Mouse (Mus musculus) frontal cortex, adult 2 months (tissue): Measurements from ENCODE around the gene Fam162b. TPM values are rescaled to one million over a fixed set of nuclear protein-coding genes. Genes with fewer than 3 reads are reported as not detected.

ENCODE experiments used
- DNase-seq, 2 experiments: peaks; one replicate each; pipeline ENCODE4 v3.0.0; 2022; ENCODE audit warnings: low spot score in 1 of 2; ENCODE audit errors: extremely low spot score in 1 of 2
- polyA plus RNA-seq: library from polyadenylated mRNA; depleted of rRNA; stranded (reverse); fragments of >200 nt; gene quantifications from 2 replicates; pipeline ENCODE4 v1.2.3, GENCODE M21; 2012; rRNA removed

Fam162b gene
- polyA plus RNA-seq, result not detected in 2 replicates

DNA sequence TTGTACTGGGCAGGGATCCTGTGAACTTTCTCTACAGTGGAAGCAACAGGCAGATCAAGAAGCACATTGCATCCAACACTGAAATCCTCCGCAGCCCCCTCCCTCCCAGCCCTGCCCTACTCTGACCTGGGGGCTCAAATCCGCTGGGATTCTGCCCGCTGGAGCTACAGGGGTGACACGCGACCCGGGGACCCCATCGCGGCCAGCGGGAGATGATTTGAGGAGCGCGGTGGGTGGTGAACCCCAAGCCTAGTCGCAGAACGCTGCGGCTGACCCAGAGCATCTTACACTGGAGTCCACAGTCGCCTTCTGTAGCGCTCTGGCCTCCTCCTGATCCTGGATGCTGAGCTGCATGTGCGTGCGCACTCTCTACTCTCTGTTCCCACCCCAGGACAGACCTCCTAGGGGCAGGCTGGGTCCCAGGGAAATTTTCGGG lies at the start of gene Fam162b:
Fam162b (minus strand) TSS at position 379 of the 436 bp plus-strand sequence.
- no peak for DNase-seq

DNA sequence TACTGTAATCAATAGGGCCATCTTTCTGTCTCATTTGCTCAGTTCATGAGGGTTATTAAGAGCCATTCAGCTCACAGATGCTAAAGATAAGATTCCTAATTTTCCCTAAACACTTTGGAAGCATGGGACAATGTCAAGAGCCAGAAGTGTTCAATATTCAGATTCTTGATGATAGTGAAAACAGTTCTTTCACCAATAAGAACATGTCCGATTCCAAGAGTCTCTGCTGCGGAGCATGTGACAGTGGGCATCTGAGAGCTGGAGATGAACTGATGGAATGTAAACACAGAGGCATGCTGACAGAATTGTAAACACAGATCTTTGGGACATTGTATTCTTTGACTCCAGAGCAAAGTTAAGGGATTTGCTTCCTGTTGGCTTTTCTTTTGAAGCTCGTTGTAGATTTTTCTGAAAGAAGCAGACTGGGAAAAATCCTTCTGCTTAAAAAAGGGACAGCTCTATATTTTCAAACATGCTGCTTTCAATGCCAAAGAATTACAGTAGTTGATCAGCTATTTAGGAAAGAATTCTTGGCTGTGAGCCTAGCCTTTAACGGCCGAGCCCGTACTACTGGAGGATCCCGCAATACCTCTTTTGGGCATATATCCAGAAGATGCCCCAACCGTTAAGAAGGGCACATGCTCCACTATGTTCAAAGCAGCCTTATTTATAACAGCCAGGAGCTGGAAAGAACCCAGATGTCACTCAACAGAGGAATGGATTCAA lies 41.3 kb upstream of the Fam162b start, which contains the start of gene Gprc6a:
Gprc6a (minus strand) TSS at position 51 of the 726 bp plus-strand sequence.
- DNase-seq, result no peak

DNA sequence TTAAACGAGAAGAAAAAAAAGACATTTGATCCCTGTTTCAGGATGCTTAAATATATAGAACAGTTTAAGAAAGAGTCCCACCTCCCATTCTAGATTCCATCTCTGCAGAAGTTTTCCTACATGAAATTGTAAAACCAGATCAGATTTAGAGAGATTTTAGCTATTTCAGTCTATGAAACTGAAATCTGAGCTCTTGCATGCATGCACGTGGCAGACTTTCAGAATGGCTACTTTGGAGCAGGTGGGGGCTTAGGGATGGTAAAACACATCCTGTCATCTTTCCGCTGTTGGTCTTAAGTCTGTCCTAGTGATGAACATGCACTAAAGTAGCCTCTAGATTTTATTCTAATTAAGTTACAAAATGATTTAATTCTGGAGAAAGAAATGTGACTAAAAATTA lies 30.9 kb upstream of the Fam162b start:
- no peak for DNase-seq

DNA sequence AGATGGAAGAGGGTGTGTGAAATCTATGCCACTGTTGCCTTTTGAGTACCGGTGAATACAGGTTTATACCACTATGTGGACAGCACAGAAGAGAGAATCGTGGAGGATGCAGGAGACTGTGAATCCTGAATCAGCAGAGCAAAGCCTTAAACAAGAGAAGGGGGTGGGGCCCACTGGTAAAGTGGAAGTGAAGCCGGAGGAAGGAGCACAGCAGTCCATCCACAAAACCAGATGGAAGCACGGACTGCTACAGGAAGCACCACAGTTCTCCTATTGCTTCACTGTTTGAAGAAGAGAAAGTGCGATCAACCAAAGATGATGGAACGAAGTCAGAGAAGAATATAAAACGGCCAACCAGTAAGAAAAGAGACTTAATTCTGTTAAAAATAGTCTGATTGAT lies 29.8 kb upstream of the Fam162b start:
- DNase-seq, result no peak

DNA sequence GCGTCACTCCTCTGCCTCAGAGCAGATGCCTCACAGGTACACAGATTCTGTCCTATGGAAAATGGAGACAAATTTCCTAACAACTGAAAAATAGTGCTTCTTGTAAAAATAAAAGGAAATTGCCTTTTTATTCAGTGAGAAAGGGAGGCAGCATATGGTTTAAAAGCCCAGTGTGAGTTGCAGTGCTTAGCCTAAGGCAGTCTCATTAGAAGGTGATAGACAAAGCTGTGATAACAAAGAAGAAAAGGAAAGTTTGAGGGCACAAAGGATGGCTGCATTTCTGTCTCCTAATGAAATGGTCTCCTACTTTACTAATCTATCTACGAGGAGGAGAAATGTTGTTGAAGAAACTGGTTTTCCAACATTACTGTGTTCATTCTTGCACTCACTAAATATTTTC lies 28.2 kb upstream of the Fam162b start:
- DNase-seq, result no peak

DNA sequence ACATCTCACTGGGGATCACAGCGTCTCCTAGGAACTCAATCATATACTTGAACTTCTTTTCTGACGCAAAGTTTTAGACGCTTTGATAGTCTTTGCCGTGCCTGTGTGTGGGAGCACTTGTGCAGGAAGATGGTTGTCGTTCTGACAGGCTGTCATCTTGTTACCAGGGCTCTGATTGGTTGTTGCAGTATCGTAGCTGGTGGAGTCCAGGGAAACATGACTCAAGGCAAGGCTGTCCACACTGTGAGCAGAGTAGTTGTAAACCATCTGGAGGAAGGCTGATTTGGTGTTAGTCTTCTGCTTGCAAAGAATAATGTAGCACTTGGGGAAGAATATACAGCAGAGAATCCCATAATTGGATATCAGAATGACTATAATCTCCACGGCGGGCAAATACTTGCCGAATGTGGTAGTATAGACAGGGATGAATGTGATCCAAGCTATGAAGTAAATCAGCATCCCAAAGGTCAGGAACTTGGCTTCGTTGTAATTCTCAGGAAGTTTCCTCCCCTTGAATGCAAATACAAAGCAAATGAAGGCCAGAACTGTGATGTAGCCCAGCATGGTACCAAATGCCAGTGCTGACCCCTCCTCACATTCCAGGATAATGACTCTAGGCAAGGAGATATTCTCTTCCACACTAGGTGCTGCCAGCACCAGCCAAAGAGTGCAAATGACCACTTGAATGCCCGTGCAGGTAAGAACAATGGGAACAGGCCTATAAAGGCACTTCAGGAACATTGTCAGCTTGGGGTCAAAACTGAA lies 24.7 kb upstream of the Fam162b start:
- no peak for DNase-seq

DNA sequence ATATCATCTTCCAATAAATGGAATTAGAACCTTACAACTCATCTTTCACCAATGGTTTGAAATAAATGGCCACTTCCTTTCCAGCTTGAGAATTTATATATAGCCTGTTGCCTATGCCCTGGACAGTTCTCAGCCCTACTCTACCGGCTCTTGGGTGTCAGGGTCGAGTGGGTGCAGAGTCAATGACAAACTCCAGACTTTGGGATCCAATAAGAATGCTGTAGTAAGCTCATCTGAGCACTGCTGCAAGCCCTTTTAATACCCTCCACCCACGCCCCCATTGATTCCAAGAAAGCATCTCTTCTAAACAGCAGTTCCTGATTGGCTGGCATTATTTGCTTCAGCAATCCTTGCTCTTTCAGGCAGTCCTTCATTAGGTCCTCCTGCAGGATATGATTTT lies 23.1 kb upstream of the Fam162b start:
- no peak for DNase-seq

DNA sequence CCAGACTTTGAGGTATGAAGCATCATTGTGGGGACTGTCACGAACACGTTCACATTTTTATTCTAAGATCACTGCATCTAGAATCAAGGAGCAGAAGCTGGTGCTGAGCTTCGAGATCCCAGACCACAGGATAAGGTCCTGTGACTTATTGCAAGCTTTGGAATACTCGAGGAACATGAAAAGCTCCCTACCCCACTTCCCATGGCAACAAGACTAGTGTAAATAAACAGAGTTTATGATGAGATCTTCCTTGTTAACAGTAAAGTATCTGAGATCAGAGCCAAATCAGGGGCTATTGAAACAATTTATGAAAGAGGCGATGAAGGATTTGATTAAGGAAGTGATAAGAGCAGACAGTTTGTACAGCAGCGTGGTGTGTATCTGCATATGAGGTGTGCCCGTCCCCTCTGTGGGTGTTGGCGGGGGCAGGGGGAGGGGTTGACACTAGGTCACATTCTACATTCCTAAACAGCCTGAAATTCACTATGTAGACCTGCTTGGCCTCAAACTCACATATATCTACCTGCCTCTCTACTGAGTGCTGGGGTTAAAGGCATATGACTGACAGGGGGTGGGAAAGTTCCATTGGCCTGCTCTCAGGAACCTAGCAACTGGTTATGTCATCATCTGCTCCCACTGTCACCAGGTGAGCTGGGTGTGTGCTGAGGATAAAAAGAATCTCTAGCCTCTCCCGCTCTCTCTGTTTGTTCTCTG lies 21.8 kb upstream of the Fam162b start:
- DNase-seq, result no peak

DNA sequence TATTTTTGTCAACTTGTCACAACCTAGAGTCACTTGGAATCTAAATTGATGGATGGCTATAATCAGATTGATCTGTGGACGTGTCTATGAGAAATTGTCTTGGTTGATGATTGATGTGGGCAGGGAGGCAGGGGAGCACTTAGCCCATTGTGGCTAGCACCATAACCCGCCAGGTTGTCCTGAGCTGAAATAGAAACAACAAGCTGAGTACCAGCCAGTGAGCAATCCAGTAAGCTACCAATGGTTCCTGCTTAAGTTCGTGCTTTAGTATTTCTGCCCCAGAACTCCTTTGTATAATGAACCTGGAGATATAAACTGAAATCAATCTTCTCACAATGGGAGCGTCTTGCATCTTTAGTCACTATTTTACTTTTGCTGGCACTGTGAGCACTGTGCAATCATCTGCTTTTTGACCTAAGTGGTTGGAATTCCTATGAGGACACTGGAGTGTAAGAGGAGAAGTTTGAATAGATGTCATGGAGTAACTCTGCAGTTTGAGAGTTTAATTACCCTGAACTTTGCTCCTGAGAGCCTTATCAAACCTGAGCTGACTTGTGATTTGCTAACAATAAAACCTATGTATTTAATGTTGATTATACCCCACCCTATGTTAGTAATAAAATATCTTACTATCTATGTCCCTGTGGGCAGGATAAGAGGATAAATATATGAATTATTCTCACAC lies 19.6 kb upstream of the Fam162b start:
- no peak for DNase-seq

DNA sequence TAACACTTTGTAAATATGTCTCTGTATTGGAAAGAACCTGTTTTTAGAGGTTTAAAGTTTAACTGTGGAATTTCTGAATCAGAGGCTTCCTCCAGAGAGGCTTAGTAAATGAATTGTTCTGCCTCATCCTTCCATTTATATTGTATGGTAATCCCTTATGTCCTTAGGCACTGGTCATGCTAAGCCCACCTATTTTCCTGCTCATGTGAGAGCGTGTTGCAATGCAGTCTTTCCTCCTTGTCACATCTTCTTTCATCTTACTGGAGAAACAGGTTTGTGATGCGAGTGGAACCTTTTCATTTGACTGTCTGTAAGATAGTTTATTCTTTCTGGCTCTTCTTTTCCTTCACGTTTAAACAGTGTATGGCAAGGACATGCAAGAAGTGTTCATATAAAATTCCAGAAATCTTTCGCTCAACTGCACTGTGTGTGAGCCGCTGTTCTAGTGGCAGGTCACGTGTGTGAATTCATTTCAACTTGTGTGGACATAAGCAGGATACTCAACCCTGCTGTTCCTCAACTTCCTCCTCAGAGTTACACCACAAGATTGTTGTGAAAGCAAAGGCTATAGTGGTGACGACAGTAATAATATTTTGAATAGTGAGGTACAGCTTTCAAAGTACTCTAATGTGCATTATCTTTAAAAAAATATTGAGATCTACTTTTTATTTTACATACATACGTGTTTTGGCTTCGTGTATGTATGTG lies 6.8 kb upstream of the Fam162b start:
- no peak for DNase-seq

DNA sequence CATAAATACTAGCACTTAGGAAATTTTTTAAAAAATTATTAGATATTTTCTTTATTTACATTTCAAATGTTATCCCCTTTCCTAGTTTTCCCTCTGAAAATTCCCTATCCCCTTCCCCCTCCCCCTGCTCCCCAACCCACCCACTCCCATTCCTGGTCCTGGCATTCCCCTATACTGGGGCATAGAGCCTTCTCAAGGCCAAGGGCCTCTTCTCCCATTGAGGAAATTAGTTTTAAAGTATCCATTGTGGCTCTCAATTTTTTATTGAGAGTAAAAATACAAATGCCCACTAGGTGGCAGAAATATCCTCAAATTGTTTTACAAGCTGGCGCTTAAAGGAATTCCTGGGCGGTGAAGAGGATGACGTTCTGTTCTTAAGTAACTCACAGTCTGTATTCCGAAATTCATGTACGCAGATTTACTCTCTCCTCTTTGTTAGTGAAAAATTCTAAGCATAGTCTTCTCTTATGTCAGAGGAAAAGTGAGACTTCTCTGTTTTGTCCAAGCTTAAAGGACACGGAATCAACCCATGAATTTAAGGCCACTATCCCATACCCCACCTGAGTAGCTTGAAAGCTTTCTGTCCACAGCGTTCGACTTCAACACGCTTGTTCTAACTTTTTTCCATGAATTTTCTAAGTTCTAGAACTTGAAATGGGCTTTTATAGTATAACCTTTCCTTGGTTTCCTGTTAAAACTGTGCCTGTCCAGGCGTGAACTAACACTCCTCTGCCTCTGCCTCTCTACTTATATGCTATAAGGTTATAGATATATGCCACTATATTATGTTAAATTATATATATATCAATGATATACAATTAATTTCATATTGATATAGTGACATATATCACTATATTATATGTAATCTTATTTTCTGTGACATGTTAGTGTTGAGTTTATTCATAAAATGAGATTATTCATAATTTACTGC lies 4.9 kb upstream of the Fam162b start:
- DNase-seq, result peak in 1 of 2 experiments; percentile 82

DNA sequence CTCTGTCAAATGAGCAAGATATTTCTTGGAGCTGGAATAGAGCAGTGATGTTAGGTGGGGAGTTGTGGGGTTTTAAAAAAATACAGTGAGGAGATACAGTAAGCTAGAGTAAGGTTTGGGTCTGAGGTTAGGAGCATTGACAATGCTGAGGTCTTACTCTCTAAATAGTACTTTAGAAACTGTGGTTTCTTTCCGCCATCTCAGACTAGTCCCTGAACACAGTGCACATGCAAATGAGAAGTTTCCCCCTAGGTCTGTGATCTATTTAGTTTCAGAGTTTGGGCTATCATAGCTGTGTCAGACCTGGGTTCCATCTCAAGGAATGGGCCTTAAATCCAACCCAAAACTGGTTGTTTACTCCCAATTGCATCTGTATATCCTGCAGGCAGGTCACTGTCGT lies 1.3 kb upstream of the Fam162b start:
- DNase-seq, result no peak

DNA sequence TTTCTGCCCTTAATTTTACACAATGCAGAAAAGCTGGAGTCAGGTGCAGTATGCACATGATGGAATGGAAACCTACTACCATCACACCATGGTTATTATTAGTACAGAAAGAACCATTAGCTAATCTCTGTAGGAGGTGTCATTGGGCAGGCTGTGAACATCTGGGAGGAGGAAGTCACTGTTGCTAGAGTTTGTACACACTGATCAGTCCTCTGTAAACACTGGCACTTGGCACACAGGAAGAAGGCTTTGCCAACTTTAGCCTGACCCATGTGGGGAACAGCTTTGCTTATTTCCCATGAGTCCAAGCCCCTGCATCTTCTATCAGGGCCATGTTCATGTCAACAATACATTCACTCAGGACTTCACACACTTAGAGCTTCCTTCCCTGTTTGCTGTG lies 5.4 kb downstream of the Fam162b start:
- no peak for DNase-seq

DNA sequence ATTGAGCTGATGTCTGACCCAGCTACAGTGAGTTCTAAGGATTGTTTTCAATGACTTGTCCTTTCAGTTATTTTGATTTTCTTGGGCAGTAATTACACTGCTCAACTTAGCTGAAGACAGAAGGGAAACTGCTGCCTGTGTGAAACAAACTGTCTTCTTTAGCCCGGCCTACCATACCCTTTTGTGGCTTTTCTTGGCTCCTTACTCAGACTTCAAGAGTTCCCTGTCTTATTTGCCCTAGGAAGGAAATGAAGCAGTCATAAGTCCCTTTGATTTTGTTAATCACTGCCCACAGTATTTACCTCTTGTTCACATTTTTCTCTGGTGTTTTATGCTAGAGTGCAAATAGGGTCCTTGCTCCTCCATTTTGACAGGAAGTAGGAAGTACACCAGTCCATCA lies 5.9 kb downstream of the Fam162b start:
- no peak for DNase-seq

DNA sequence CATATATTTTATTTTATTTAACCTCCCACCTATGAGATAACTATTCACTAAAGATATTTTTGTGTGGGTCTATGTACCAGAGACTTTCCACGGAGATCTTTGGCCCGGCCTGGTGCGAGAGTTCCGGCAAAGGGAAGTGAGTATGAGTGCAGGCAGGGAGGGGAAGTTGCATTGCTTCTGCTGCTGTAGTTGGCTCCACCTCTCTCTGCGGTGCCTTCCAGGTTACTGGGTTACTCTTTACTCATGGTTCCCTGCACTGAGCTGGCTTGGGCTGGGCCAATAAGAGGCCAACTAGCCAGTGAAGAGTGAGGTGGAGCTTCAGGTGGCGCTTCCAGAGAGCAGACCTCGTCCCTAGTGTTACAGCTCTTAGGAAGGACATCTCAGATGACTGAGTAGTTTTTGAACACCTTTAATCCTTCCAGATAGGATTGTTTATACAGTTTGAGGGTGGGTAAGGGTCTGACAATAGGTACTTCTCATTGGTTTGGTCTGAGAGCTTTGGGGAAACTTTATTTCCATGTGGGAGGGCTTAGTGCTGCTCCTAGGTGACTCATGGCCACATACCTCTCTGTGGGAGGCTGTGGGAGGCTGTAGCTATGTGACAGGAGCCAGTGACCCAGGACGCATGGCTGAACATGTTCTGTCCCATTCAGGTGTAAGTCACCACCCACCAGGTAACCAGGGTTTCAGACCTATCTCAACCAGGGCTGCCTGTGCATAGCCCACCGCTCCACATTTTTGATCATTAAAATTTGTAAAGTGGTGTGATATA lies 18.9 kb downstream of the Fam162b start:
- DNase-seq, result no peak

DNA sequence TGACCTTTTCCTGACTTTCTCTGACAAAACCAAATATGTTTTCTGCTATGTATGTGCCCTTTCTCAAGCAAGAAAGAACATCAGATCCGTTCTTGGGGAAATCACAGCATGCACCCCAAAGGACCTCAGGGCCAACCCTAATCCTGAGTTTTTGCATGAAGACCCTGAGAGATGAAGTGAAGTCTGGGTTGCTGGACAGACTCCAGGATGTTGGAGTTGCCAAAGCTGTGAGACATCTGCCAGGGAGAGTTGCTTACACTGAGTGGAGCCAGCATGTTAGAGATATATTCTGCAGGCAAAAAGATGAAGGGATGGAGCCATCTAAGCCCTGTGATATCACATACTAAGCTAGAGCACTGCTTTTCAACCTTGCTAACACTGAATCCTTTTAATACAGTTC lies 34.3 kb downstream of the Fam162b start:
- no peak for DNase-seq

DNA sequence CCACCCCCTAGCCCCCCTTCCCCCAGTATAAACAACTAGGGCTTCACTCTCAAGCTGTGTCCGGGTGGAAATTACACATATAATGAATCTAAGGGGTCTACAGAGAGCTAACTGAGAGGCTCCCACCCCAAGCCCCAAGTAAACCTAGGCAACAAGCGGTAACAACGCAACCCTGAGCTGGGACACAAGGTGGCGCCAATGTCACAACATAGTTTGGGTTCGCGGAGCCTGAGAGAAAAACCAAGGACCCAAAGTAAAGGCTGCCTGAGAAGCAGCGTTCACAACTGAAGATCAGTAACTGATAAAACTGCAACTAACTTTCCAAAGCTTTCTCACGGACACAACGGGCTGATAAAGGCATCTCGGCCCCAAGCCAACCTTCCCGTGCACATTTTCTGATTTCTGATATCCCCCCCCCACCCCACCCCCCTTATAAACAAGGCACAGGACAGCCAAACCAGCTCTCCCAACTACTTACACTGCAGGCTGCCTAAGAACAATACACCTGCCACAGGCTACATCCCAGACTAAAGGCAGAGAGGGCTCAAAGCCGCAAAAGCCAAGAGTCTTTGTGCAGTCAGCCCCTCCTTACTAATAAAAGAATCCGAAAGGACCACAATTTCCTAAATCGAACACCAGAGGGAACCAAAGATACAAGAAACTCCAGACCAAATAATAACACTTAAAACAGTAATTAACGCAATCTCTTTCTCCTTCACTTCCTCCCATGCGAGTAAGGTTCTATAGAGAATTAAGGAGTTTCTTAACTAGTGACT lies 36.8 kb downstream of the Fam162b start:
- DNase-seq, result peak; percentile 14 to 87
